Mouse (Mus musculus) MEL (cell line): ENCODE measurements at regions not wholly inside any gene's neighbourhood (a gene's known extent, or its start where the extent isn't known, plus 50 kb on each side); places are given as distances from the start of the nearest gene placed in this dataset.

ENCODE experiments used
- DNase-seq: peaks from one replicate; pipeline ENCODE4 v3.0.0; 2011; ENCODE audit warnings: low read depth, low spot score
- H3K27ac ChIP-seq: 2 replicates; pipeline ENCODE4 v1.5.1; 2012; ENCODE audit warnings: low read depth, mild to moderate bottlenecking, control low read depth, low read length, moderate library complexity; ENCODE audit not compliant: control insufficient read depth
- H3K27me3 ChIP-seq, 2 experiments: fragments of 150-350 bp in 1 of 2; sonication (generic) in 1 of 2; 2 replicates each; pipeline ENCODE4 v1.6.1; 2012; ENCODE audit warnings: low read length in 2 of 2, mild to moderate bottlenecking in 2 of 2, improper control_type of control experiment in 1 of 2, moderate library complexity in 1 of 2; ENCODE audit not compliant: insufficient read depth in 2 of 2, control insufficient read depth in 1 of 2
- H3K36me3 ChIP-seq, 2 experiments: 2 replicates each; pipeline ENCODE4 v1.6.1; 2012 to 2014; ENCODE audit warnings: low read length in 2 of 2, improper control_type of control experiment in 1 of 2, inconsistent platforms in 1 of 2, mild to moderate bottlenecking in 1 of 2; ENCODE audit not compliant: insufficient read depth in 2 of 2, control insufficient read depth in 1 of 2
- H3K4me1 ChIP-seq, 2 experiments: fragments of 150-350 bp in 1 of 2; sonication (generic) in 1 of 2; 2 replicates each; pipeline ENCODE4 v1.6.1; 2012; ENCODE audit warnings: low read length in 2 of 2, improper control_type of control experiment in 1 of 2, mild to moderate bottlenecking in 1 of 2; ENCODE audit not compliant: insufficient read depth in 2 of 2, control insufficient read depth in 1 of 2
- H3K4me3 ChIP-seq, 2 experiments: fragments of 150-350 bp in 1 of 2; sonication (generic) in 1 of 2; 2 replicates each; pipeline ENCODE4 v1.5.1; 2012; ENCODE audit warnings: low read depth in 2 of 2, low read length in 2 of 2, mild to moderate bottlenecking in 2 of 2, moderate library complexity in 2 of 2, control low read depth in 1 of 2, improper control_type of control experiment in 1 of 2; ENCODE audit not compliant: control insufficient read depth in 1 of 2, insufficient read depth in 1 of 2
- H3K79me2 ChIP-seq: 2 replicates; pipeline ENCODE4 v1.6.1; 2012; ENCODE audit warnings: mild to moderate bottlenecking, low read length, moderate library complexity; ENCODE audit not compliant: control insufficient read depth, poor library complexity, insufficient read depth
- H3K9ac ChIP-seq: 2 replicates; pipeline ENCODE4 v1.6.1; 2012; ENCODE audit warnings: low read depth, mild to moderate bottlenecking, control low read depth, low read length, moderate library complexity; ENCODE audit not compliant: control insufficient read depth, poor library complexity, severe bottlenecking
- H3K9me3 ChIP-seq: fragments of 150-350 bp; sonication (generic); replicated peaks from 2 replicates; pipeline ENCODE4 v1.6.1; 2012; ENCODE audit warnings: mild to moderate bottlenecking, low read length, improper control_type of control experiment, moderate library complexity; ENCODE audit not compliant: insufficient read depth
- CHD1 ChIP-seq: IDR thresholded peaks from 2 replicates; pipeline ENCODE4 v1.6.1; 2012; ENCODE audit warnings: low read depth, mild to moderate bottlenecking, inconsistent platforms, low read length, improper control_type of control experiment
- CHD2 ChIP-seq: IDR thresholded peaks from 2 replicates; pipeline ENCODE4 v1.6.1; 2011; ENCODE audit warnings: low read length, improper control_type of control experiment
- CTCF ChIP-seq, 3 experiments: IDR thresholded peaks in 2 of 3; conservative IDR thresholded peaks in 1 of 3; 2 replicates each; pipeline ENCODE4 v1.5.1; 2011 to 2012; ENCODE audit warnings: low read length in 3 of 3, low read depth in 2 of 3, mild to moderate bottlenecking in 2 of 3, improper control_type of control experiment in 1 of 3, inconsistent platforms in 1 of 3, mixed read lengths in 1 of 3, moderate library complexity in 1 of 3; ENCODE audit not compliant: control insufficient read depth in 1 of 3, insufficient read depth in 1 of 3, poor library complexity in 1 of 3, severe bottlenecking in 1 of 3
- E2F4 ChIP-seq: IDR thresholded peaks from 2 replicates; pipeline ENCODE4 v1.6.1; 2011; ENCODE audit warnings: low read depth, low read length, improper control_type of control experiment, borderline replicate concordance
- EP300 ChIP-seq, 2 experiments: IDR thresholded peaks; 2 replicates each; pipeline ENCODE4 v1.6.1; 2011; ENCODE audit warnings: improper control_type of control experiment in 2 of 2, low read length in 2 of 2, low read depth in 1 of 2, mild to moderate bottlenecking in 1 of 2
- ETS1 ChIP-seq: IDR thresholded peaks from 2 replicates; pipeline ENCODE4 v1.6.1; 2012; ENCODE audit warnings: low read depth, mild to moderate bottlenecking, inconsistent platforms, low read length, improper control_type of control experiment, moderate library complexity
- KAT2A ChIP-seq: conservative IDR thresholded peaks from 2 replicates; pipeline ENCODE4 v1.6.1; 2012; ENCODE audit warnings: low read depth, low read length, improper control_type of control experiment, inconsistent platforms
- MAX ChIP-seq: IDR thresholded peaks from 2 replicates; pipeline ENCODE4 v1.6.1; 2011; ENCODE audit warnings: low read length, improper control_type of control experiment
- MAZ ChIP-seq: IDR thresholded peaks from 2 replicates; pipeline ENCODE4 v1.6.1; 2012; ENCODE audit warnings: low read depth, mild to moderate bottlenecking, inconsistent platforms, low read length, improper control_type of control experiment
- MEF2A ChIP-seq: IDR thresholded peaks from 2 replicates; pipeline ENCODE4 v1.6.1; 2014; ENCODE audit warnings: low read depth, mild to moderate bottlenecking, inconsistent platforms, low read length, improper control_type of control experiment; ENCODE audit not compliant: poor library complexity, insufficient replicate concordance, severe bottlenecking; ENCODE audit errors: extremely low read depth
- NRF1 ChIP-seq: IDR thresholded peaks from 2 replicates; pipeline ENCODE4 v1.6.1; 2014; ENCODE audit warnings: low read depth, mild to moderate bottlenecking, inconsistent platforms, low read length, improper control_type of control experiment, moderate library complexity; ENCODE audit not compliant: poor library complexity, insufficient read depth, severe bottlenecking
- RAD21 ChIP-seq: IDR thresholded peaks from 2 replicates; pipeline ENCODE4 v1.6.1; 2011; ENCODE audit warnings: mild to moderate bottlenecking, low read depth, low read length, improper control_type of control experiment
- SMC3 ChIP-seq: IDR thresholded peaks from 2 replicates; pipeline ENCODE4 v1.6.1; 2011; ENCODE audit warnings: low read depth, low read length, improper control_type of control experiment
- USF2 ChIP-seq, 2 experiments: IDR thresholded peaks; 2 replicates each; pipeline ENCODE4 v1.6.1; 2011 to 2012; ENCODE audit warnings: improper control_type of control experiment in 2 of 2, low read length in 2 of 2, borderline replicate concordance in 1 of 2, inconsistent platforms in 1 of 2, low read depth in 1 of 2, mild to moderate bottlenecking in 1 of 2; ENCODE audit not compliant: insufficient read depth in 1 of 2
- ZC3H11A ChIP-seq: IDR thresholded peaks from 2 replicates; pipeline ENCODE4 v1.6.1; 2012; ENCODE audit warnings: low read depth, mild to moderate bottlenecking, inconsistent platforms, low read length, improper control_type of control experiment

DNA sequence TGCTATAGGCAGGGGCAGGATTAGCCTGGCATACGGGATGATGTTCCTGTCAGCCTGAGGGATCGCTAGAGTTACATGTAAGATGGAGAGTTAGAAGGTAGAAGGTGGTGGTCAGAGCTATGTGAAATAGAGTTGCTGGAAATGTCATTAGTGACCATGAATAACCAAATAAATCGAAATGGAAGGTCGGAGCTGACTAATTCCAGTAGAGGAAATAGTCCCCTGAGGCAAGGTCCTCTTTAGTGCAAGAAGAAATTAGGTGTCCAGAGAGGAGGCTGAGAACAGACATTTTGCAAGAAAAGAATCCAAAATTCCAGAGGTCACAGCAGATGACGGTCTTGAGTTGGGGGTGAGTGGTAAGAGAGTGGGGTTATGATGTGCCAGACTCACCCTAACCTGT is 75.9 kb upstream of the Pirt start:
- Histone ChIP-seq H3K9me3 (no peaks in the 10 kb centered on the region), H3K36me3 (no peaks in the 10 kb centered on the region), H3K79me2 (no peaks in the 10 kb centered on the region), H3K27me3 (no peaks in the 10 kb centered on the region), H3K27ac (no peak overlapping the region), H3K9ac (no peak overlapping the region)
- DNase-seq: no peak
- TF ChIP-seq CTCF (IDR thresholded peaks at IDR 0.05 in 2 of 3, conservative IDR thresholded peaks at IDR 0.05 in 1 of 3; ENCODE audit: control insufficient read depth in 1 of 3, insufficient read depth in 1 of 3, low read depth in 2 of 3, low read length in 3 of 3, poor library complexity in 1 of 3, severe bottlenecking in 1 of 3): no peak
- TF ChIP-seq, all 39 proteins: peak for 0
- H3K4me1 ChIP-seq: no peaks in the 10 kb centered on the region
- H3K4me3 ChIP-seq: no peak overlapping the region

DNA sequence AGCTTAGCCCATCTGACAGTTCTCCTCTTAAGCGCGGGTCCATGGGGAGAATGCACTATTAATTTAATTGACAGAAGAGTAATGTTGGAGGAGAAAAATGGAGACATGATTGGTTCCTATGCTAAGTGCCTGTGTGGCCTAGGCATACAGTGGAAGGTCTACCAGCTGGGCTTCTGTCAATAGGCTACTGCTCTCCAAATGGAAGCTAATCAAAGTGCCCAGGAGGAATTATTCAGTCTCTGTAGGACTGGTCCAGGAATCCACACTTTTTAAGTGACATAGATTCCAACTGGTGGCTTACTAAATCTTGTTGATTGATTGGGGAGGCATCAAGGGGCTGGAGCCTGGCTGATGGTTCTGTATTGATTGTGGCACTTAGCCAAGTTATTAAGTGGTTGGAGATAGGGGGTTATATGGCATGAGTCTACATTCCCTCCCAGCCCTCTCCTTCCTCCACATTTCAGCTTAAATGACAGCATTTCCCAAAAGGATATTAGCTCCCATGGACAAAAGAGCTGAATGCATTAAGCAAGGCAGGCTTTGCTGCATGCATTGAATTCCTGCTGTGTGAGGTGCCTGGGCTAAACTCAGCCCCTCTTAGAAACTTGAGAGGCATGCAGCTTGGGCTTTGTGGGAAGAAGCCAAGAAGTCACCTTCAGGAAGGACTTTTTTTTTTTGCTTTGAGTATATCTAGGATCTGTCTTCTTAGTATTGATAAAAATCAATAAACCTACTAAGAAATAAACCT is 75.0 kb upstream of the Pirt start:
- no peak overlapping the region for H3K9ac ChIP-seq
- H3K4me1 ChIP-seq: no peaks in the 10 kb centered on the region
- no peak overlapping the region for H3K27ac ChIP-seq
- no peaks in the 10 kb centered on the region for H3K36me3 ChIP-seq
- TF ChIP-seq CHD1 (no peak), MAZ (no peak), SMC3 (no peak), CHD2 (no peak), ZC3H11A (no peak), MAX (no peak), E2F4 (no peak), MEF2A (no peak), EP300 (IDR thresholded peaks at IDR 0.05; ENCODE audit: low read depth in 1 of 2, low read length in 2 of 2) (no peak), ETS1 (no peak), KAT2A (no peak), RAD21 (no peak), USF2 (IDR thresholded peaks at IDR 0.05; ENCODE audit: borderline replicate concordance in 1 of 2, insufficient read depth in 1 of 2, low read depth in 1 of 2, low read length in 2 of 2) (no peak)
- no peak for DNase-seq
- no peaks in the 10 kb centered on the region for H3K27me3 ChIP-seq
- no peaks in the 10 kb centered on the region for H3K9me3 ChIP-seq
- no peaks in the 10 kb centered on the region for H3K79me2 ChIP-seq
- H3K4me3 ChIP-seq: no peak overlapping the region

DNA sequence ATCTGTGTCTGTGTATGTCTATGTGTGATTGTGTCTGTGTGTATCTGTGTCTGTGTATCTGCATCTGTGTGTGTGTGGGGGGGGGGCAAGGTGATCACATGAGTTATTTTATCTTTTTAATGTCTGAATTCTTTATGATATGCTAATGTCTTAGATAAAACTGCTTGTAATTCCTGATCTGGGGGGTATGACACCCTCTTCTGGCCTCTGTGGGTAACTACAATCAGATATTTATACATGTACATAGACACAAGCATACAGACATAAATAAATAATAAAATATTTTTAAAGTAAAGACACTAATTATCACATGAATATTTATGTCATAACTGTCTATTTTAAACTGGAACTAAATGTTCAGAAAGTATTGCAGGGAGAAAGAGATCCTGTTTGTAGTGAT is 66.5 kb upstream of the Pirt start:
- no peak overlapping the region for H3K9ac ChIP-seq
- H3K36me3 ChIP-seq: no peaks in the 10 kb centered on the region
- H3K9me3 ChIP-seq: no peaks in the 10 kb centered on the region
- H3K27me3 ChIP-seq: no peaks in the 10 kb centered on the region
- TF ChIP-seq NRF1: no peak
- no peak for TF ChIP-seq MAZ
- no peak for TF ChIP-seq MAX
- TF ChIP-seq, all 39 proteins: peak for 0
- Histone ChIP-seq H3K4me1 (no peaks in the 10 kb centered on the region), H3K27ac (no peak overlapping the region), H3K79me2 (no peaks in the 10 kb centered on the region), H3K4me3 (no peak overlapping the region)
- DNase-seq: no peak
